Mouse (Mus musculus): ENCODE measurements at regions not wholly inside any gene's neighbourhood (a gene's known extent, or its start where the extent isn't known, plus 50 kb on each side); places are given as distances from the start of the nearest gene placed in this dataset.

GRCm38 (mm10) chr1:92253086-92253485, 57.6 kb upstream of the Hdac4 start:
- no peak overlapping the region for H3K4me3 ChIP-seq (ENCODE audit: control insufficient read depth in 1 of 2, insufficient read depth in 1 of 2, low read depth in 2 of 2, low read length in 2 of 2)
- no peaks in the 10 kb centered on the region for H3K9me3 ChIP-seq (replicated peaks; ENCODE audit: insufficient read depth, low read length)
- no peaks in the 10 kb centered on the region for H3K79me2 ChIP-seq (ENCODE audit: control insufficient read depth, insufficient read depth, low read length, poor library complexity)
- TF ChIP-seq EP300 (IDR thresholded peaks at IDR 0.05; ENCODE audit: low read depth in 1 of 2, low read length in 2 of 2) (no peak), USF2 (IDR thresholded peaks at IDR 0.05; ENCODE audit: borderline replicate concordance in 1 of 2, insufficient read depth in 1 of 2, low read depth in 1 of 2, low read length in 2 of 2) (no peak), SMC3 (IDR thresholded peaks at IDR 0.05; ENCODE audit: low read depth, low read length) (no peak), RCOR1 (IDR thresholded peaks at IDR 0.05; ENCODE audit: low read depth, low read length) (no peak), TAL1 (IDR thresholded peaks at IDR 0.05; ENCODE audit: low read length) (no peak), BHLHE40 (IDR thresholded peaks at IDR 0.05; ENCODE audit: borderline replicate concordance, low read depth, low read length) (no peak), POLR2AphosphoS5 (IDR thresholded peaks at IDR 0.05; ENCODE audit: borderline replicate concordance, low read depth, low read length) (no peak), MAFK (IDR thresholded peaks at IDR 0.05; ENCODE audit: borderline replicate concordance, low read depth, low read length) (no peak)
- H3K36me3 ChIP-seq (ENCODE audit: control insufficient read depth in 1 of 2, insufficient read depth in 2 of 2, low read length in 2 of 2): no peaks in the 10 kb centered on the region
- H3K4me1 ChIP-seq (ENCODE audit: control insufficient read depth in 1 of 2, insufficient read depth in 2 of 2, low read length in 2 of 2): no peaks in the 10 kb centered on the region
- H3K9ac ChIP-seq (ENCODE audit: control insufficient read depth, low read depth, low read length, poor library complexity, severe bottlenecking): no peak overlapping the region
- no peak overlapping the region for H3K27ac ChIP-seq (ENCODE audit: control insufficient read depth, low read depth, low read length)
- no peak for DNase-seq (ENCODE audit: low read depth, low spot score)
- H3K27me3 ChIP-seq (ENCODE audit: control insufficient read depth in 1 of 2, insufficient read depth in 2 of 2, low read length in 2 of 2): no peaks in the 10 kb centered on the region

GRCm38 (mm10) chr1:92250594-92251463, 55.3 kb upstream of the Hdac4 start:
- no peaks in the 10 kb centered on the region for H3K79me2 ChIP-seq (ENCODE audit: control insufficient read depth, insufficient read depth, low read length, poor library complexity)
- no peaks in the 10 kb centered on the region for H3K27me3 ChIP-seq (ENCODE audit: control insufficient read depth in 1 of 2, insufficient read depth in 2 of 2, low read length in 2 of 2)
- no peaks in the 10 kb centered on the region for H3K36me3 ChIP-seq (ENCODE audit: control insufficient read depth in 1 of 2, insufficient read depth in 2 of 2, low read length in 2 of 2)
- H3K27ac ChIP-seq (ENCODE audit: control insufficient read depth, low read depth, low read length): no peak overlapping the region
- DNase-seq (ENCODE audit: low read depth, low spot score): no peak
- no peaks in the 10 kb centered on the region for H3K9me3 ChIP-seq (replicated peaks; ENCODE audit: insufficient read depth, low read length)
- no peaks in the 10 kb centered on the region for H3K4me1 ChIP-seq (ENCODE audit: control insufficient read depth in 1 of 2, insufficient read depth in 2 of 2, low read length in 2 of 2)
- no peak overlapping the region for H3K4me3 ChIP-seq (ENCODE audit: control insufficient read depth in 1 of 2, insufficient read depth in 1 of 2, low read depth in 2 of 2, low read length in 2 of 2)
- TF ChIP-seq ZKSCAN1 (IDR thresholded peaks at IDR 0.05; ENCODE audit: low read depth, low read length) (no peak), ZC3H11A (IDR thresholded peaks at IDR 0.05; ENCODE audit: low read depth, low read length) (no peak), CTCF (IDR thresholded peaks at IDR 0.05 in 2 of 3, conservative IDR thresholded peaks at IDR 0.05 in 1 of 3; ENCODE audit: control insufficient read depth in 1 of 3, insufficient read depth in 1 of 3, low read depth in 2 of 3, low read length in 3 of 3, poor library complexity in 1 of 3, severe bottlenecking in 1 of 3) (no peak), USF2 (IDR thresholded peaks at IDR 0.05; ENCODE audit: borderline replicate concordance in 1 of 2, insufficient read depth in 1 of 2, low read depth in 1 of 2, low read length in 2 of 2) (no peak), ELF1 (IDR thresholded peaks at IDR 0.05; ENCODE audit: low read depth, low read length) (no peak), MXI1 (IDR thresholded peaks at IDR 0.05; ENCODE audit: low read depth, low read length) (no peak), POLR2AphosphoS5 (IDR thresholded peaks at IDR 0.05; ENCODE audit: borderline replicate concordance, low read depth, low read length) (no peak), ZNF384 (IDR thresholded peaks at IDR 0.05; ENCODE audit: low read depth, low read length) (no peak), POLR2AphosphoS2 (IDR thresholded peaks at IDR 0.05; ENCODE audit: low read length) (no peak), CHD2 (IDR thresholded peaks at IDR 0.05; ENCODE audit: low read length) (no peak), USF1 (IDR thresholded peaks at IDR 0.05; ENCODE audit: low read depth, low read length) (no peak), RAD21 (IDR thresholded peaks at IDR 0.05; ENCODE audit: low read depth, low read length) (no peak), TAL1 (IDR thresholded peaks at IDR 0.05; ENCODE audit: low read length) (no peak), EP300 (IDR thresholded peaks at IDR 0.05; ENCODE audit: low read depth in 1 of 2, low read length in 2 of 2) (no peak), MAFK (IDR thresholded peaks at IDR 0.05; ENCODE audit: borderline replicate concordance, low read depth, low read length) (no peak), TCF12 (IDR thresholded peaks at IDR 0.05; ENCODE audit: low read depth, low read length) (no peak), BHLHE40 (IDR thresholded peaks at IDR 0.05; ENCODE audit: borderline replicate concordance, low read depth, low read length) (no peak), MYB (IDR thresholded peaks at IDR 0.05; ENCODE audit: low read depth, low read length) (no peak), HCFC1 (IDR thresholded peaks at IDR 0.05; ENCODE audit: low read depth, low read length) (no peak)
- H3K9ac ChIP-seq (ENCODE audit: control insufficient read depth, low read depth, low read length, poor library complexity, severe bottlenecking): no peak overlapping the region
